Mouse (Mus musculus): Measurements from ENCODE around the gene Gm26920.
A peak's percentile ranks its signal among the peaks of the same experiment; 100 is the strongest.
"Not testable (repeated sequence)": the region's sequence is repeated elsewhere in the genome, so short reads cannot be mapped to it uniquely, and the experiment has no call there.

The Gm26920 gene

GRCm38 (mm10) chr7:30090092-30090969 is at the start of gene Gm26920, which contains the start of gene Zfp566:
Gene Gm26920, minus strand, starts transcription at chr7:30090410.
Gene Zfp566, minus strand, starts transcription at chr7:30090527.
- peak; percentile 95 for DNase-seq

GRCm38 (mm10) chr7:30136826-30137225 is 46.6 kb upstream of the Gm26920 start:
- no peak for DNase-seq

GRCm38 (mm10) chr7:30132396-30132795 is 42.2 kb upstream of the Gm26920 start:
- DNase-seq = no peak

GRCm38 (mm10) chr7:30129900-30130299 is 39.7 kb upstream of the Gm26920 start:
- DNase-seq = no peak

- DNase-seq = no peak
Observed at GRCm38 (mm10) chr7:30122188-30122530, 31.9 kb upstream of the Gm26920 start.

- peak; percentile 93 for DNase-seq
Observed at GRCm38 (mm10) chr7:30121308-30122187, 31.3 kb upstream of the Gm26920 start, which contains the start of gene Zfp382. Gene Zfp382, plus strand, starts transcription at chr7:30121942.

- not testable (repeated sequence) for DNase-seq
Observed at GRCm38 (mm10) chr7:30117935-30118334, 27.7 kb upstream of the Gm26920 start.

- DNase-seq = no peak
Observed at GRCm38 (mm10) chr7:30116076-30116475, 25.9 kb upstream of the Gm26920 start.

- peak; percentile 77 for DNase-seq
Observed at GRCm38 (mm10) chr7:30099297-30099696, 9.1 kb upstream of the Gm26920 start.

GRCm38 (mm10) chr7:30095551-30096125 is 5.4 kb upstream of the Gm26920 start:
- no peak for DNase-seq

GRCm38 (mm10) chr7:30094646-30095429 is 4.6 kb upstream of the Gm26920 start, which contains the start of gene Zfp260:
Gene Zfp260, plus strand, starts transcription at chr7:30094777.
- peak; percentile 91 for DNase-seq

GRCm38 (mm10) chr7:30093918-30094415 is 3.8 kb upstream of the Gm26920 start:
- DNase-seq = no peak

GRCm38 (mm10) chr7:30092666-30093065 is 2.5 kb upstream of the Gm26920 start:
- no peak for DNase-seq

GRCm38 (mm10) chr7:30090970-30091585 is 868 bp upstream of the Gm26920 start:
- no peak for DNase-seq

GRCm38 (mm10) chr7:30089405-30089804 is 805 bp downstream of the Gm26920 start:
- no peak for DNase-seq

- no peak for DNase-seq
Observed at GRCm38 (mm10) chr7:30086524-30086923, 3.7 kb downstream of the Gm26920 start.

GRCm38 (mm10) chr7:30072146-30073028 is 17.8 kb downstream of the Gm26920 start, which contains the start of gene Zfp82:
Gene Zfp82, minus strand, starts transcription at chr7:30072900.
- peak; percentile 90 for DNase-seq

GRCm38 (mm10) chr7:30064622-30065021 is 25.6 kb downstream of the Gm26920 start:
- DNase-seq = no peak

- DNase-seq = peak; percentile 36
Observed at GRCm38 (mm10) chr7:30062478-30062877, 27.7 kb downstream of the Gm26920 start.

GRCm38 (mm10) chr7:30060341-30060740 is 29.9 kb downstream of the Gm26920 start:
- DNase-seq = no peak

Measured in thymus, postnatal 25 days (tissue).